Mouse (Mus musculus): Measurements from ENCODE around the gene Gm17606.

DNA sequence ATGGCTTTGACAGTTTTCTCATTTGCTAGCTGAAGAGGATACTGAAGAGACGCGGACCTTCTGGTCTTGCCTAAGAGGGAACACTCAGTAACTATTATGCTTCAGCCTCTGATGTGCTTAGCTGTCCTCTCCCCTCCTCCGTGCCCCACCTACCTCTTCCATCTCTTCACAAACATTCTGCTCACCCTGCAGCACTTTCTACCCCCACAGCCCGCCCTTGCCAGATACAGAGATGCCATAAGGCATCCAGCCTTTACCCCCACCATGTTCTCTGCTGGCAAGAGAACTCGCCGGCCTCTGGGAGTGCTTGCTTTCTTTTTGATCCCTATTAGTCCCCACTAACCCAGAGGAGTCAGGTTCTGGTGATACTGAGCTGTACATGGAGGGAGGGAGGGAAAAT, 30.1 kb upstream of the Gm17606 start:
- TF ChIP-seq CTCF (IDR thresholded peaks at IDR 0.05; ENCODE audit: low read depth): no peak
- TF ChIP-seq EP300 (IDR thresholded peaks at IDR 0.05; ENCODE audit: low read depth): no peak

Data from liver, embryonic 14.5 days (tissue).